Mouse (Mus musculus) intestine, embryonic 15.5 days (tissue): Measurements from ENCODE around the gene Mks1. TPM values are rescaled to one million over a fixed set of nuclear protein-coding genes. Genes with fewer than 3 reads are reported as not detected.

Experiments
- ATAC-seq: fragments of 200-750 bp; cut with Nextera tagmentation; 2 replicates; pipeline ENCODE4 v1.8.0; 2017; ENCODE audit warnings: moderate TSS enrichment, moderate library complexity
- H3K27ac ChIP-seq: fragments of 300-500 bp; sonication (generic); 2 replicates; pipeline ENCODE4 v1.5.1; 2015; ENCODE audit warnings: mild to moderate bottlenecking, inconsistent platforms
- H3K27me3 ChIP-seq: fragments of 300-500 bp; sonication (generic); replicated peaks from 2 replicates; pipeline ENCODE4 v1.6.1; 2015; ENCODE audit warnings: inconsistent platforms
- H3K36me3 ChIP-seq: fragments of 300-500 bp; sonication (generic); 2 replicates; pipeline ENCODE4 v1.6.1; 2015; ENCODE audit warnings: inconsistent platforms
- H3K4me1 ChIP-seq: fragments of 300-500 bp; sonication (generic); replicated peaks from 2 replicates; pipeline ENCODE4 v1.6.1; 2015; ENCODE audit warnings: inconsistent platforms
- H3K4me2 ChIP-seq: fragments of 300-500 bp; sonication (generic); replicated peaks from 2 replicates; pipeline ENCODE4 v1.6.1; 2015; ENCODE audit warnings: mild to moderate bottlenecking, inconsistent platforms
- H3K4me3 ChIP-seq: fragments of 300-500 bp; sonication (generic); replicated peaks from 2 replicates; pipeline ENCODE4 v1.5.1; 2015; ENCODE audit warnings: inconsistent platforms
- H3K9ac ChIP-seq: fragments of 300-500 bp; sonication (generic); 2 replicates; pipeline ENCODE4 v1.6.1; 2015; ENCODE audit warnings: inconsistent platforms
- H3K9me3 ChIP-seq: fragments of 300-500 bp; sonication (generic); 2 replicates; pipeline ENCODE4 v1.6.1; 2016; ENCODE audit warnings: inconsistent platforms
- WGBS: fragments of 180-500 bp; shearing (Covaris S2); methylation state at CpG from one replicate; pipeline ENCODE4 v1.1.7; 2015; 5-methylcytosine and 5-hydroxymethylcytosine counted together
- polyA plus RNA-seq: library from polyadenylated mRNA; unstranded; fragments of >200 nt; fragmentation: Nextera tagmentation; extraction: Ambion mirVana; gene quantifications from 2 replicates; pipeline ENCODE4 v1.2.1, GENCODE M21; 2015

The Mks1 gene
- 10.2 and 10.5 TPM in 2 replicates for polyA plus RNA-seq

GRCm38 (mm10) chr11:87852690-87853596, at the start of gene Mks1:
Gene Mks1, plus strand, starts transcription at chr11:87853215.
- H3K9ac ChIP-seq, result peak within 1 kb of the TSS; percentile 51
- no peaks in the 10 kb centered on the region for H3K27me3 ChIP-seq
- ATAC-seq, result peak; percentile 97
- H3K9me3 ChIP-seq, result no peaks in the 10 kb centered on the region
- 0 out of 2 replicates have a peak, but pooled peaks cover 2% of the 10 kb centered on the region for H3K36me3 ChIP-seq
- WGBS, result 4% methylated on average over 40 of the region's 40 CpGs
- peak within 1 kb of the TSS; percentile 85 for H3K4me2 ChIP-seq
- peak within 1 kb of the TSS; percentile 64 for H3K4me3 ChIP-seq
- peak within 1 kb of the TSS; percentile 66; the same call in 1 of the 2 replicates for H3K27ac ChIP-seq
- peaks cover 3% of the 10 kb centered on the region for H3K4me1 ChIP-seq

GRCm38 (mm10) chr11:87805448-87805847, 47.6 kb upstream of the Mks1 start:
- no peak overlapping the region for H3K4me2 ChIP-seq
- no peaks in the 10 kb centered on the region for H3K4me1 ChIP-seq
- ATAC-seq, result no peak
- no peaks in the 10 kb centered on the region for H3K9me3 ChIP-seq
- no peak overlapping the region for H3K9ac ChIP-seq
- no peak overlapping the region for H3K4me3 ChIP-seq
- H3K36me3 ChIP-seq, result no peaks in the 10 kb centered on the region
- no peak overlapping the region for H3K27ac ChIP-seq
- 72% methylated on average over 1 of the region's 1 CpGs for WGBS
- H3K27me3 ChIP-seq, result no peaks in the 10 kb centered on the region

DNA sequence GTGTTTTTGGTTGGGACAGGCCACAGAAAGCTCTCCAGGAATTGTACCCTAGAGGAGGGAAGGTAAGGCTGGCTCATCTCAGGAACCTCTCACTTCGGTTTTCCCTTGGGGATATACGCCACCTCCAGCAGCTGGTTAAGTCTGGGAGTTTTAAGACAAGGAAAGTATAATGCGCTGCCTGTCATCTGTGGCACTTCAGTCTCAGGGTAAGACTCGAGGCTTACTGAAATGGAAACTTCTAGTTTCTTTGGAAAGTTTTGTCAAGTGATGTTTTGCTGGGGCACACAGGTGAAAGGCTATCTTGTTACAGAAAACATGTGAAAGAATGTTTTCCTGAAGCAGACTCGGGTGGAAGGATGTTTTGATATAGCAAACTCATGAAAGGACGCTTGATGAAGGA, 45.6 kb upstream of the Mks1 start:
- Histone ChIP-seq H3K27me3 (no peaks in the 10 kb centered on the region), H3K4me2 (no peak overlapping the region), H3K4me1 (no peaks in the 10 kb centered on the region), H3K27ac (no peak overlapping the region), H3K36me3 (no peaks in the 10 kb centered on the region), H3K9ac (no peak overlapping the region), H3K9me3 (no peaks in the 10 kb centered on the region), H3K4me3 (no peak overlapping the region)
- ATAC-seq, result no peak
- 85% methylated on average over 6 of the region's 6 CpGs for WGBS

- no peak for ATAC-seq
- Histone ChIP-seq H3K9ac (no peak overlapping the region), H3K4me1 (no peaks in the 10 kb centered on the region), H3K36me3 (no peaks in the 10 kb centered on the region), H3K4me2 (no peak overlapping the region), H3K9me3 (no peaks in the 10 kb centered on the region), H3K4me3 (no peak overlapping the region), H3K27me3 (no peaks in the 10 kb centered on the region), H3K27ac (no peak overlapping the region)
- WGBS, result 76% methylated on average over 7 of the region's 7 CpGs
Observed at GRCm38 (mm10) chr11:87808236-87808635, 44.8 kb upstream of the Mks1 start.

DNA sequence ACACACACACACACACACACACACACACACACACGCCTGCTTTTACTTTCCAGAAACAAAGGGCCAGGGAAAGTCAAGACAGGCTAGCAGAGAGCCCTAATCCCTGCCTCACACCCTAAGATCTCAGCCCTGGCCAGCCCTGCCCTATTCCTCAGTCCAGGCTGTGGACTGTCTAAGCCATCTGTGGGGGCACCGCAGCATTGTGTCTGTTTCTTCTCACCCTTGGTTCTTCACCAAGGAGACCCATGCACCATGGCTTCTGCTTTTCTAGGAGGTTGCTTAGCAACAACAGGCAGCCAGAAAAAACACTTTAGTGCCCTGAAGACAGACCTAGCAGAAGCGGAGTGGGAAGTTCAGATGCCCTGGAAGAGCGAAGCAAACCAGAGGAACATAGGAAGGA, 41.6 kb upstream of the Mks1 start:
- H3K4me3 ChIP-seq, result no peak overlapping the region
- H3K9me3 ChIP-seq, result no peaks in the 10 kb centered on the region
- H3K9ac ChIP-seq, result no peak overlapping the region
- no peak overlapping the region for H3K4me2 ChIP-seq
- H3K36me3 ChIP-seq, result no peaks in the 10 kb centered on the region
- H3K27ac ChIP-seq, result no peak overlapping the region
- H3K27me3 ChIP-seq, result peaks cover 4% of the 10 kb centered on the region; the same call in 1 of the 2 replicates
- H3K4me1 ChIP-seq, result no peaks in the 10 kb centered on the region
- WGBS, result 49% methylated on average over 4 of the region's 4 CpGs
- no peak for ATAC-seq

GRCm38 (mm10) chr11:87814831-87815230, 38.2 kb upstream of the Mks1 start:
- no peak for ATAC-seq
- Histone ChIP-seq H3K9ac (no peak overlapping the region), H3K4me3 (no peak overlapping the region), H3K27ac (no peak overlapping the region), H3K4me1 (0 out of 2 replicates have a peak, but pooled peaks cover 5% of the 10 kb centered on the region), H3K27me3 (peaks cover 9% of the 10 kb centered on the region; the same call in 1 of the 2 replicates), H3K36me3 (no peaks in the 10 kb centered on the region), H3K9me3 (no peaks in the 10 kb centered on the region), H3K4me2 (no peak overlapping the region)
- 72% methylated on average over 8 of the region's 8 CpGs for WGBS

- peak overlapping the region; percentile 41 for H3K4me3 ChIP-seq
- H3K27me3 ChIP-seq, result peaks cover 9% of the 10 kb centered on the region; the same call in 1 of the 2 replicates
- WGBS, result 3% methylated on average over 31 of the region's 31 CpGs
- H3K4me1 ChIP-seq, result 0 out of 2 replicates have a peak, but pooled peaks cover 5% of the 10 kb centered on the region
- H3K36me3 ChIP-seq, result no peaks in the 10 kb centered on the region
- peak; percentile 43; the same call in 1 of the 2 replicates for ATAC-seq
- H3K27ac ChIP-seq, result no peak overlapping the region
- H3K9ac ChIP-seq, result peak overlapping the region; percentile 37
- no peaks in the 10 kb centered on the region for H3K9me3 ChIP-seq
- H3K4me2 ChIP-seq, result peak overlapping the region; percentile 81
Observed at GRCm38 (mm10) chr11:87816707-87817442, 36.1 kb upstream of the Mks1 start.

DNA sequence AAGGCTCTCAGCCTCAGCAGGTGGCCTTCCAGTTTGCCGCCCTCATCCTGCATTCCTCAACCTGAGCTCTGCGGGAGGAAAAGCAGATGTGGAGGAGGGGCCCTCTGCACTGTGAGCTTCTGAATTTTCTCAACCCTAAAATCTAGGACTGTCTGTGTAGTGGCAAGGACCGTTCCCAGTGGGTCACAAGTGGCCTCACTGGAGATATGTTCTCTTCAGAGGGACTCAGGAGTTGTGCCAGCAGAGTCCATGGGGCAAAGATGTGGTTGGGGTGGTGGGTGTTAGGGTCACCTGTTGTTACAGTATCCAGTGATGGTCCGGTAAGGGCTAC, 35.6 kb upstream of the Mks1 start:
- no peak overlapping the region for H3K27ac ChIP-seq
- 0 out of 2 replicates have a peak, but pooled peaks cover 5% of the 10 kb centered on the region for H3K4me1 ChIP-seq
- H3K9ac ChIP-seq, result peak overlapping the region; percentile 37; the same call in 1 of the 2 replicates
- no peaks in the 10 kb centered on the region for H3K9me3 ChIP-seq
- peaks cover 9% of the 10 kb centered on the region; the same call in 1 of the 2 replicates for H3K27me3 ChIP-seq
- H3K4me2 ChIP-seq, result peak overlapping the region; percentile 81
- peak overlapping the region; percentile 41 for H3K4me3 ChIP-seq
- H3K36me3 ChIP-seq, result no peaks in the 10 kb centered on the region
- ATAC-seq, result no peak
- 30% methylated on average over 4 of the region's 4 CpGs for whole genome bisulfite sequencing

GRCm38 (mm10) chr11:87821502-87821901, 31.5 kb upstream of the Mks1 start:
- Histone ChIP-seq H3K27me3 (0 out of 2 replicates have a peak, but pooled peaks cover 4% of the 10 kb centered on the region), H3K4me3 (no peak overlapping the region), H3K4me1 (0 out of 2 replicates have a peak, but pooled peaks cover 5% of the 10 kb centered on the region), H3K9ac (no peak overlapping the region), H3K4me2 (no peak overlapping the region), H3K27ac (no peak overlapping the region), H3K9me3 (no peaks in the 10 kb centered on the region), H3K36me3 (no peaks in the 10 kb centered on the region)
- no peak for ATAC-seq
- 51% methylated on average over 5 of the region's 5 CpGs for WGBS

DNA sequence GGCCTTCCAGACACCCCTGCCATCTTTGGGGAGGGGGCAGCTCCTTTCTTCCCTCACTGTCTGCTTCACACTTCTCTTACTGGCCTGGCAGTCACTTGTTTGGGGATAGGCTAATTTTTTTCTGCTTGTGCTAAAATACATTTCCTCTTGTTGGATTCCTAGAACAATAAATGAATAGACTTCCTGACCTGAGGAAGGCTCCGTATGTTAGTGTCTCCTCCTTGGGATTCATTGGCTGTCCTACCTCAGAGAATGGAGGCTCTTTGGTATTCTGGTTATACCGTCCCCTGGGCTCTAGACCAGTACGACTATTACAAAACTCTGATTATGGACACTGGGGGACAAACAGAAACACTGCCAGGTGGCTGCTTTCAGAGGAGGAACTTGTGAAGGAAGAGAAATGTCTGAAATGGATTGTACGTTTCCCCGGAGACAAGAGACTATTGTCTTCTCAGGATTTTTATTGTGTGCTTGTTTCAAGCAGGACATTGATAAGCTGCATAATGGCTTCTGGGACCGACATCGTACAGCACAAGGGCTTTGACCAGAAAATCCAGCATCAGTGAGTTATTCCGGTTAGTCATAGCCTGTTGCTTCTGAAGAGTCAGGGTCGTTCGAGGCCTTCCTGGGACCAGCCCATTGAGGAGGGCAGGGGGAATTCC, 24.6 kb upstream of the Mks1 start, which contains the start of gene Lpo:
Lpo (minus strand) TSS at position 51 of the 662 bp plus-strand sequence.
- no peaks in the 10 kb centered on the region for H3K36me3 ChIP-seq
- no peaks in the 10 kb centered on the region for H3K9me3 ChIP-seq
- no peaks in the 10 kb centered on the region for H3K27me3 ChIP-seq
- H3K4me3 ChIP-seq, result no peak within 1 kb of the TSS
- no peak within 1 kb of the TSS for H3K9ac ChIP-seq
- no peaks in the 10 kb centered on the region for H3K4me1 ChIP-seq
- WGBS, result 50% methylated on average over 10 of the region's 10 CpGs
- H3K4me2 ChIP-seq, result no peak within 1 kb of the TSS
- H3K27ac ChIP-seq, result no peak within 1 kb of the TSS
- no peak for ATAC-seq

DNA sequence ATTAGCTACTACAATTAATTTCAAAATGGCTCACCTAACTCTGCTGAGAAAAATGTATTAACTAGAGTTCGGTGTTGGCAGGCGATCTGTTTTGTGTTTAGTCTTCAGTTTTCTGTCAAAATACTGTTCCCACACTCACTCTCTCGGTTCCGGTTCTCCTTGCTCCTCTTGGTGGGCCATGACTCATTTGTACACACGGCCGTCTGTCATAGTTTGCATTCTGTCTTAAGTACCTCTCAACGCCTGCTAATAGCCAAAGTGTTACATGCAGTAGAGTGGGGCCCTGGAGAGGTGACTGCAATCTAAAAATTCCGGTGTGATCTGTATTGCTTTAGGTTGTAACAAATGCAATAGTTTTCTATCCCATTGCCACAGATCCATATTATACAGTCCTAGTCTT, 12.3 kb upstream of the Mks1 start:
- no peak overlapping the region for H3K27ac ChIP-seq
- H3K27me3 ChIP-seq, result no peaks in the 10 kb centered on the region
- no peaks in the 10 kb centered on the region for H3K36me3 ChIP-seq
- ATAC-seq, result no peak
- H3K4me1 ChIP-seq, result no peaks in the 10 kb centered on the region
- no peak overlapping the region for H3K4me2 ChIP-seq
- no peak overlapping the region for H3K9ac ChIP-seq
- H3K4me3 ChIP-seq, result no peak overlapping the region
- no peaks in the 10 kb centered on the region for H3K9me3 ChIP-seq
- WGBS, result 74% methylated on average over 8 of the region's 8 CpGs

- no peak for ATAC-seq
Observed at GRCm38 (mm10) chr11:87841436-87841835, 11.6 kb upstream of the Mks1 start.

More at GRCm38 (mm10) chr11:87841436-87841835, 11.6 kb upstream of the Mks1 start:
- Histone ChIP-seq H3K4me3 (no peak overlapping the region), H3K4me1 (no peaks in the 10 kb centered on the region), H3K27ac (no peak overlapping the region), H3K27me3 (no peaks in the 10 kb centered on the region), H3K36me3 (no peaks in the 10 kb centered on the region), H3K4me2 (no peak overlapping the region), H3K9ac (no peak overlapping the region), H3K9me3 (no peaks in the 10 kb centered on the region)
- WGBS, result 82% methylated on average over 3 of the region's 3 CpGs
